Mouse (Mus musculus): Measurements from ENCODE around the gene Fignl1. TPM values are rescaled to one million over a fixed set of nuclear protein-coding genes. Genes with fewer than 3 reads are reported as not detected.

Gene Fignl1
- polyA plus RNA-seq, 1 experiment: 10.6 TPM

GRCm38 (mm10) chr11:11835361-11835760, 26.6 kb upstream of the Fignl1 start:
- no peaks in the 10 kb centered on the region for H3K4me1 ChIP-seq (ENCODE audit: control insufficient read depth, insufficient read depth, low read length)
- H3K4me3 ChIP-seq (ENCODE audit: insufficient read depth, low read length): no peak overlapping the region
- no peak overlapping the region for H3K27ac ChIP-seq (ENCODE audit: insufficient read depth, low read depth, low read length)
- TF ChIP-seq CTCF (IDR thresholded peaks at IDR 0.05; ENCODE audit: low read depth, low read length) (no peak), POLR2A (IDR thresholded peaks at IDR 0.05; ENCODE audit: borderline replicate concordance, low read depth, low read length) (no peak)

- no peak for TF ChIP-seq POLR2A (IDR thresholded peaks at IDR 0.05; ENCODE audit: borderline replicate concordance, low read depth, low read length)
- no peak for TF ChIP-seq CTCF (IDR thresholded peaks at IDR 0.05; ENCODE audit: low read depth, low read length)
- H3K4me3 ChIP-seq (ENCODE audit: insufficient read depth, low read length): no peak overlapping the region
- no peaks in the 10 kb centered on the region for H3K4me1 ChIP-seq (ENCODE audit: control insufficient read depth, insufficient read depth, low read length)
- no peak overlapping the region for H3K27ac ChIP-seq (ENCODE audit: insufficient read depth, low read depth, low read length)
Observed at GRCm38 (mm10) chr11:11833100-11833499, 24.3 kb upstream of the Fignl1 start.

DNA sequence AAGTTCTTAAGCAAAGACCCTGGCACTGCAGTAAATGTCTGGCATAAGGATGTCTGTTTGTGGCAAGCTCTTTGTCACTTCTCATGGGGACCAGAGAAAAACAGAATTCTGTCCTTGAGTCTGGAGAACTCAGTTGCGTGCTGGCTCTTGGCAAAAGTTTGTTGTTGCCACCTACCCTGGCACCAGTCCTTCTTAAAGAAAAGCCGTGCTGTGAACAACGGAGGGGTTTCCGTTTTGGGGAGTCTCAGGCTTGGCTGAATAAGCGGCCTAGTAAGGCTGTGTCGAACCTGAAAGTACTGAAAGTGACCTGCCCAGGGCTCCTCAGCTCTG, 24.0 kb upstream of the Fignl1 start:
- TF ChIP-seq CTCF (IDR thresholded peaks at IDR 0.05; ENCODE audit: low read depth, low read length) (no peak), POLR2A (IDR thresholded peaks at IDR 0.05; ENCODE audit: borderline replicate concordance, low read depth, low read length) (no peak)
- Histone ChIP-seq H3K4me3 (ENCODE audit: insufficient read depth, low read length) (no peak overlapping the region), H3K27ac (ENCODE audit: insufficient read depth, low read depth, low read length) (no peak overlapping the region), H3K4me1 (ENCODE audit: control insufficient read depth, insufficient read depth, low read length) (no peaks in the 10 kb centered on the region)

DNA sequence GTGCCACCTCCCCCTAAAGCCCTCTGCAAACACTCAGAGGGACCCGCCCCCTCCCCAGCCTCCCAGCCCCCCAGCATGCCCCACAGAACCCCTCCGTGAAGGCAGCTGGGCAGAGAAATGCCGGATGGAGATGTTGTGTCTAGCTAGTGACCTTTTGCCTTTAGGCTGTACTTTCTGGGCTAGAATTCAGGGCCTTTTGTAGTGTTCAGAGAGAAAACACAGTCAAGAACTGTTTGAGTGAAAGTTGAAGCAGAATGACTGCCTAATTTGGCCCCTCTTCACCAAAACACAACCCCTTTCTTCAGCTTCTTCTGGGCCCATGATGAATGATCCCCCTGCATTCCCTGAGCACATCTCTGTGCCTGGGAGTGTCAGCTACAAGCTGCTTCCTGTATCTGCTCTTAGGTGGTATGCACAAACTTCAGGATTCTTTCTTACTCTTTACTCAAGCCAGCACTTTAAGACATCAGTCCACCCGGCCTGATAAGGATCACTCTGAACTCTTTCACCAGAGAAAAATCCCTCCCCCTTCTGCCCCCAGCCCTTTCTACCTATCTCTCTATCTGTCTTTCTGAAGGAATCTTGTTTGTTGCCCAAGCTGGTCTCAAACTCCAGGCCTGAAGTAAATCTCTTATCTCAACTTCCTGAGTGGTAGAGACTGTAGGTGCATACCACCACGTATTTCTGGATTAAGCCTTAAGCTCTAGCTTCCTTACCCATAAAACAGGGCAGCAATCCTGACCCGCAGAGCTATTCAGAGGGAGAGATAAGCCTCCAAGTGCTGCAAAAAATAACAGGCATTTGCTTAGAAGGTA, 23.4 kb upstream of the Fignl1 start:
- TF ChIP-seq CTCF (IDR thresholded peaks at IDR 0.05; ENCODE audit: low read depth, low read length) (no peak), POLR2A (IDR thresholded peaks at IDR 0.05; ENCODE audit: borderline replicate concordance, low read depth, low read length) (no peak)
- Histone ChIP-seq H3K4me3 (ENCODE audit: insufficient read depth, low read length) (no peak overlapping the region), H3K27ac (ENCODE audit: insufficient read depth, low read depth, low read length) (no peak overlapping the region), H3K4me1 (ENCODE audit: control insufficient read depth, insufficient read depth, low read length) (no peaks in the 10 kb centered on the region)

GRCm38 (mm10) chr11:11831526-11831925, 22.8 kb upstream of the Fignl1 start:
- Histone ChIP-seq H3K4me1 (ENCODE audit: control insufficient read depth, insufficient read depth, low read length) (no peaks in the 10 kb centered on the region), H3K27ac (ENCODE audit: insufficient read depth, low read depth, low read length) (no peak overlapping the region), H3K4me3 (ENCODE audit: insufficient read depth, low read length) (no peak overlapping the region)
- TF ChIP-seq POLR2A (IDR thresholded peaks at IDR 0.05; ENCODE audit: borderline replicate concordance, low read depth, low read length): no peak
- TF ChIP-seq CTCF (IDR thresholded peaks at IDR 0.05; ENCODE audit: low read depth, low read length): no peak

DNA sequence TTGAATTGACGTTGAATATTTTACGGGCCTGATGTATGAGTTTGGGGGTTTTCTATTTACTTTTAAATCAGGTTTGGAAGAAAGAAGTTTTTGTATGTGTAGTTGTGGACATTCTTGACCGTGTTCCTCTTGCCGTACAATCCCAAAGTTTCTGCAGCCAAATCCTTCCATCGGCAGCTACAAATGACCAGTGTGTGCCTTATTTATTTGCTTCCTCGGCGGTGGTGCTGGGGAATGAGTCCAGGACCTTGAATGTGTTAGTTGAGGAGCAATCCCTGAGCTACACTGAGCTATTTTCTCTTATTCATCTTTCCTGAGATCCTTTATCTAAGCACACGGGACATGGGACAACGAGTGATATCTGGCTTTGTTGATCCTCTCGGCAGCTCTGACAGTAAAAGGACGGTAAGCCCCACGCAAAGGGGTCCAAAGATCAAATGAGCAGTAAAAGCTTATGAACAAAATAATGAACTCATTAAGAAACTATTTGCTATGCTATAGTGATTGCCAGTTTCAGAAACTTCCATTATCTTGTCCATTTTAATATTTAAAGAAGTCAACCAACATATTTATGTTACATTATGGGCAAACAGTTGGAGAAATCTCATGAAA, 22.2 kb upstream of the Fignl1 start:
- H3K4me1 ChIP-seq (ENCODE audit: control insufficient read depth, insufficient read depth, low read length): no peaks in the 10 kb centered on the region
- no peak overlapping the region for H3K27ac ChIP-seq (ENCODE audit: insufficient read depth, low read depth, low read length)
- TF ChIP-seq POLR2A (IDR thresholded peaks at IDR 0.05; ENCODE audit: borderline replicate concordance, low read depth, low read length) (no peak), CTCF (IDR thresholded peaks at IDR 0.05; ENCODE audit: low read depth, low read length) (no peak)
- no peak overlapping the region for H3K4me3 ChIP-seq (ENCODE audit: insufficient read depth, low read length)

- Histone ChIP-seq H3K4me3 (ENCODE audit: insufficient read depth, low read length) (no peak overlapping the region), H3K4me1 (ENCODE audit: control insufficient read depth, insufficient read depth, low read length) (no peaks in the 10 kb centered on the region), H3K27ac (ENCODE audit: insufficient read depth, low read depth, low read length) (no peak overlapping the region)
- TF ChIP-seq POLR2A (IDR thresholded peaks at IDR 0.05; ENCODE audit: borderline replicate concordance, low read depth, low read length) (no peak), CTCF (IDR thresholded peaks at IDR 0.05; ENCODE audit: low read depth, low read length) (no peak)
Observed at GRCm38 (mm10) chr11:11829161-11830000, 20.6 kb upstream of the Fignl1 start.

DNA sequence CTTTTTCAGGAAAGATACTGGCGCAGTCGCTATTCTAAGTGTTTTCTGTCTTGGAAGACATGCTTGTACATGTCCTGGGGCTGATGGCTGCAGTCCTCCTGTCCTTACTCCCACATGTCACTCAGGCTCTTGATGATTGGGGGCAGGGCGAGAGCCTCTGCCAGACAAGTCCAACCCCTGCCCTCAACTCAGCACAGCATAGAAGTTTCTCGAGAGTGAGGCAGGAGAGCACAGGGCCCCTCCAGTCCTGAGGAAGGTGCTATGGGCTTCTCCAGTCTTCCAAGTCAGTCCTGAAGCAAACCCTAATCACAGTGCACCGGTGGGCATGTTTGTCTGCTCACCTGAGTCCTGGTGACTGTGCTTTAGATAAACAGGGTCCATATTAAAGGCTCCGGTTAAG, 20.0 kb upstream of the Fignl1 start:
- Histone ChIP-seq H3K4me1 (ENCODE audit: control insufficient read depth, insufficient read depth, low read length) (no peaks in the 10 kb centered on the region), H3K27ac (ENCODE audit: insufficient read depth, low read depth, low read length) (no peak overlapping the region), H3K4me3 (ENCODE audit: insufficient read depth, low read length) (no peak overlapping the region)
- no peak for TF ChIP-seq CTCF (IDR thresholded peaks at IDR 0.05; ENCODE audit: low read depth, low read length)
- no peak for TF ChIP-seq POLR2A (IDR thresholded peaks at IDR 0.05; ENCODE audit: borderline replicate concordance, low read depth, low read length)

DNA sequence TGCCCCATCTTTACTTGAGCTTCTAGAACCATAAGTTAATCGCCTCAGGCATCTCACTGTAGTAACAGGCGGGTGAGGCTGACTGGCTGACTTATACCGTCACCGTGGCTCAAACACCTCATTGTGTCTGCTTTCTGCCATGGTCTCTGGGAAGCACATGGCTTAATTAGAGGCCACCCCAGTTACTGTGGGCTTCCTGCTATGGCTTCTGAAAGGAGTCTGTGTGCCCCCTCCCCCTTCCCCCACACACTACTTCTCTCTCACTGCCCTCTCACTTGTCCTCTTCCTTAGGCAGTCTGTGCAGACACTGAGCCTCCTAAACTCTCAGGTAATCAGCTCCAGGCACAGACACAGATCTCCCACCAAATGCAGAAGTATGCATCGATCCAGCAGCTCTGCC, 19.5 kb upstream of the Fignl1 start:
- Histone ChIP-seq H3K27ac (ENCODE audit: insufficient read depth, low read depth, low read length) (no peak overlapping the region), H3K4me3 (ENCODE audit: insufficient read depth, low read length) (no peak overlapping the region), H3K4me1 (ENCODE audit: control insufficient read depth, insufficient read depth, low read length) (no peaks in the 10 kb centered on the region)
- TF ChIP-seq CTCF (IDR thresholded peaks at IDR 0.05; ENCODE audit: low read depth, low read length) (no peak), POLR2A (IDR thresholded peaks at IDR 0.05; ENCODE audit: borderline replicate concordance, low read depth, low read length) (no peak)

- Histone ChIP-seq H3K27ac (ENCODE audit: insufficient read depth, low read depth, low read length) (no peak overlapping the region), H3K4me1 (ENCODE audit: control insufficient read depth, insufficient read depth, low read length) (no peaks in the 10 kb centered on the region), H3K4me3 (ENCODE audit: insufficient read depth, low read length) (no peak overlapping the region)
- TF ChIP-seq POLR2A (IDR thresholded peaks at IDR 0.05; ENCODE audit: borderline replicate concordance, low read depth, low read length) (no peak), CTCF (IDR thresholded peaks at IDR 0.05; ENCODE audit: low read depth, low read length) (no peak)
Observed at GRCm38 (mm10) chr11:11826475-11826874, 17.7 kb upstream of the Fignl1 start.

Data from bone marrow macrophage, adult 2 months (primary cell).